Mouse (Mus musculus) CH12.LX (cell line): ENCODE data around the gene Cdc14a. TPM values are rescaled to one million over a fixed set of nuclear protein-coding genes. Genes with fewer than 3 reads are reported as not detected.

Experiments used
- DNase-seq: peaks from one replicate; pipeline ENCODE4 v3.0.0-alpha.2; 2013; ENCODE audit errors: extremely low read depth
- H3K27ac ChIP-seq: 2 replicates; pipeline ENCODE4 v1.5.1; 2012; ENCODE audit warnings: low read depth, mild to moderate bottlenecking, control low read depth, moderate library complexity; ENCODE audit not compliant: insufficient read depth
- H3K27me3 ChIP-seq: replicated peaks from 2 replicates; pipeline ENCODE3; 2012; ENCODE audit warnings: inconsistent platforms
- H3K36me3 ChIP-seq, 2 experiments: replicated peaks in 1 of 2; 2 replicates each; pipeline versions ENCODE3 to v1.6.1; 2012; ENCODE audit warnings: inconsistent platforms in 1 of 2, low read length in 1 of 2, mild to moderate bottlenecking in 1 of 2, mixed read lengths in 1 of 2, moderate library complexity in 1 of 2; ENCODE audit not compliant: control insufficient read depth in 1 of 2, insufficient read depth in 1 of 2
- H3K4me1 ChIP-seq, 2 experiments: 2 replicates each; pipeline ENCODE4 v1.6.1; 2012; ENCODE audit warnings: inconsistent platforms in 1 of 2, moderate library complexity in 1 of 2; ENCODE audit not compliant: insufficient read depth in 2 of 2, control insufficient read depth in 1 of 2
- H3K4me2 ChIP-seq: 2 replicates; pipeline ENCODE4 v1.6.1; 2012; ENCODE audit warnings: low read depth, mild to moderate bottlenecking, control low read depth; ENCODE audit not compliant: poor library complexity, insufficient read depth, severe bottlenecking
- H3K4me3 ChIP-seq, 3 experiments: fragments of 150-350 bp in 1 of 3; sonication (generic) in 1 of 3; replicated peaks in 1 of 3; 2 replicates each; pipeline versions ENCODE3 to v1.5.1; 2011 to 2012; ENCODE audit warnings: low read depth in 2 of 3, low read length in 2 of 3, mild to moderate bottlenecking in 2 of 3, moderate library complexity in 2 of 3, control low read depth in 1 of 3, improper control_type of control experiment in 1 of 3, inconsistent platforms in 1 of 3, mixed read lengths in 1 of 3; ENCODE audit not compliant: poor library complexity in 1 of 3
- H3K79me2 ChIP-seq: replicated peaks from 2 replicates; pipeline ENCODE4 v1.6.1; 2012; ENCODE audit warnings: mild to moderate bottlenecking, moderate library complexity; ENCODE audit not compliant: control insufficient read depth, poor library complexity, insufficient read depth, severe bottlenecking; ENCODE audit errors: extremely low read depth
- H3K9ac ChIP-seq: 2 replicates; pipeline ENCODE4 v1.6.1; 2012; ENCODE audit warnings: low read depth, mild to moderate bottlenecking, control low read depth, moderate library complexity; ENCODE audit not compliant: insufficient read depth
- H3K9me3 ChIP-seq: replicated peaks from 2 replicates; pipeline ENCODE3; 2012; ENCODE audit warnings: low read length, inconsistent platforms, mixed read lengths
- CHD1 ChIP-seq: IDR thresholded peaks from 2 replicates; pipeline ENCODE4 v1.6.1; 2012; ENCODE audit warnings: low read depth, low read length, improper control_type of control experiment, inconsistent platforms
- CHD2 ChIP-seq: IDR thresholded peaks from 2 replicates; pipeline ENCODE4 v1.6.1; 2011; ENCODE audit warnings: low read length, improper control_type of control experiment
- IRF4 ChIP-seq: IDR thresholded peaks from 2 replicates; pipeline ENCODE4 v1.6.1; 2014; ENCODE audit warnings: low read depth, mild to moderate bottlenecking, inconsistent platforms, low read length, improper control_type of control experiment
- KAT2A ChIP-seq: IDR thresholded peaks from 2 replicates; pipeline ENCODE4 v1.6.1; 2012; ENCODE audit warnings: low read length, improper control_type of control experiment, inconsistent platforms; ENCODE audit not compliant: insufficient replicate concordance
- MEF2A ChIP-seq: IDR thresholded peaks from 2 replicates; pipeline ENCODE4 v1.6.1; 2014; ENCODE audit warnings: low read depth, mild to moderate bottlenecking, inconsistent platforms, low read length, improper control_type of control experiment, borderline replicate concordance
- NELFE ChIP-seq: IDR thresholded peaks from 2 replicates; pipeline ENCODE4 v1.6.1; 2011; ENCODE audit warnings: low read depth, low read length, improper control_type of control experiment
- NRF1 ChIP-seq: IDR thresholded peaks from 2 replicates; pipeline ENCODE4 v1.6.1; 2014; ENCODE audit warnings: low read depth, mild to moderate bottlenecking, inconsistent platforms, low read length, improper control_type of control experiment, moderate library complexity
- PAX5 ChIP-seq: IDR thresholded peaks from 2 replicates; pipeline ENCODE4 v1.6.1; 2012; ENCODE audit warnings: low read length, inconsistent platforms, mixed read lengths
- POLR2A ChIP-seq: IDR thresholded peaks from 2 replicates; pipeline ENCODE4 v1.6.1; 2011; ENCODE audit warnings: low read depth, mild to moderate bottlenecking, improper control_type of control experiment, low read length
- RAD21 ChIP-seq: IDR thresholded peaks from 2 replicates; pipeline ENCODE4 v1.6.1; 2011; ENCODE audit warnings: low read depth, mild to moderate bottlenecking, low read length, improper control_type of control experiment, moderate library complexity
- SIN3A ChIP-seq: IDR thresholded peaks from 2 replicates; pipeline ENCODE4 v1.6.1; 2012; ENCODE audit warnings: low read length, improper control_type of control experiment, inconsistent platforms
- TCF12 ChIP-seq: IDR thresholded peaks from 2 replicates; pipeline ENCODE4 v1.6.1; 2014; ENCODE audit warnings: low read depth, mild to moderate bottlenecking, inconsistent platforms, low read length, improper control_type of control experiment
- ZKSCAN1 ChIP-seq: IDR thresholded peaks from 2 replicates; pipeline ENCODE4 v1.6.1; 2012; ENCODE audit warnings: low read depth, inconsistent platforms, low read length, improper control_type of control experiment, borderline replicate concordance
- dilution Hi-C: fragments of 300-500 bp; cut with MboI; formaldehyde crosslinking; loops from 2 replicates; pipeline ENCODE4 v1.14.3; 2020; ENCODE audit warnings: low sequenced_read_pairs; ENCODE audit not compliant: extremely low pct_unique_long_range_greater_than_20kb, extremely low pct_ligation_motif_present
- in situ Hi-C: fragments of 300-500 bp; cut with MboI; formaldehyde crosslinking; loops from 3 replicates; pipeline ENCODE4 v1.14.3; 2019; ENCODE audit warnings: low sequenced_read_pairs, low pct_ligation_motif_present, low pct_unique_long_range_greater_than_20kb, mixed read lengths
- polyA plus RNA-seq: library from polyadenylated mRNA; unstranded; fragments of >175 nt; gene quantifications from 2 replicates; pipeline ENCODE4 v1.2.1, GENCODE M21; 2012; ENCODE audit warnings: low read depth; ENCODE audit not compliant: insufficient read length
- total RNA-seq, 2 experiments: library from RNA; depleted of rRNA; stranded (reverse); fragments of 300-350 nt in 1 of 2; fragments of >200 nt in 1 of 2; gene quantifications; 2 replicates each; pipeline ENCODE4 v1.2.3; 2012 to 2014

The Cdc14a gene
- total and polyA plus RNA-seq, 3 experiments, result 9.4 to 12.1 (median 9.8) TPM

GRCm38 (mm10) chr3:116310672-116311071 is 113.2 kb downstream of the Cdc14a start:
- Histone ChIP-seq H3K27me3 (no peaks in the 10 kb centered on the region), H3K4me3 (no peak overlapping the region), H3K79me2 (no peaks in the 10 kb centered on the region), H3K27ac (no peak overlapping the region), H3K4me1 (no peaks in the 10 kb centered on the region), H3K4me2 (no peak overlapping the region), H3K9ac (no peak overlapping the region), H3K36me3 (peaks cover 12 to 74% of the 10 kb centered on the region in 2 experiments), H3K9me3 (no peaks in the 10 kb centered on the region)
- TF ChIP-seq CHD2 (no peak), RAD21 (no peak), KAT2A (no peak)
- in situ Hi-C loops (loop anchor here (25.0 kb wide), 1 partner anchor 273 kb away; no protein-coding TSS in a partner anchor), dilution Hi-C loops (no loop called here)
- DNase-seq, result no peak

DNA sequence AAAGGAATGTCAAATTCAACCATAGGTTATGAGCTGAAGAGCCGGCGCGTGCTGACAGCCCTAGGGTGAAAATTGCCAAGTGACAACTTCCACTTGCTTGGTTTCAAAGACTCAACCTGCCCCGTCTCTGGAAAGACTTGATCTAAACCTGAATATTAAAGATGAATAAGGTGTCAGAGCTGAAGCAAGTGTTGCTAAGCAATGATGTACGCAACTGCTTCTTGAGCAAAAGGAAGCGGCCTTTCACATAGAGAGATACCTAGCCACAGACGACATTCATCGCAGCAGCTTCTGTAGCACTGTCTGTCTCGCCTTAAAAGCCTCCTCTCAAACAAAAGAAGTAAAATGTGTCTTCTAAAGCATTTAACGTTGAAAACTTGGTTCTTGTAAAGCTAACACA is 113.8 kb downstream of the Cdc14a start:
- H3K4me2 ChIP-seq, result no peak overlapping the region
- no peak overlapping the region for H3K27ac ChIP-seq
- no peak for DNase-seq
- H3K9ac ChIP-seq, result no peak overlapping the region
- H3K4me3 ChIP-seq, result no peak overlapping the region
- TF ChIP-seq NELFE (no peak), SIN3A (no peak), MEF2A (no peak), IRF4 (no peak), ZKSCAN1 (no peak), CHD1 (no peak), TCF12 (no peak), PAX5 (no peak), KAT2A (no peak), RAD21 (no peak), NRF1 (no peak), POLR2A (no peak)
- dilution Hi-C loops, result no loop called here
- no peaks in the 10 kb centered on the region for H3K27me3 ChIP-seq
- no peaks in the 10 kb centered on the region for H3K4me1 ChIP-seq
- H3K79me2 ChIP-seq, result no peaks in the 10 kb centered on the region
- H3K9me3 ChIP-seq, result no peaks in the 10 kb centered on the region
- in situ Hi-C loops, result loop anchor here (25.0 kb wide), 1 partner anchor 273 kb away; no protein-coding TSS in a partner anchor
- peaks cover 17 to 76% of the 10 kb centered on the region in 2 experiments for H3K36me3 ChIP-seq
